Mouse (Mus musculus): ENCODE measurements around the gene Lyz2.
"Not testable (repeated sequence)": the region's sequence is repeated elsewhere in the genome, so short reads cannot be mapped to it uniquely, and the experiment has no call there.

Lyz2 gene

DNA sequence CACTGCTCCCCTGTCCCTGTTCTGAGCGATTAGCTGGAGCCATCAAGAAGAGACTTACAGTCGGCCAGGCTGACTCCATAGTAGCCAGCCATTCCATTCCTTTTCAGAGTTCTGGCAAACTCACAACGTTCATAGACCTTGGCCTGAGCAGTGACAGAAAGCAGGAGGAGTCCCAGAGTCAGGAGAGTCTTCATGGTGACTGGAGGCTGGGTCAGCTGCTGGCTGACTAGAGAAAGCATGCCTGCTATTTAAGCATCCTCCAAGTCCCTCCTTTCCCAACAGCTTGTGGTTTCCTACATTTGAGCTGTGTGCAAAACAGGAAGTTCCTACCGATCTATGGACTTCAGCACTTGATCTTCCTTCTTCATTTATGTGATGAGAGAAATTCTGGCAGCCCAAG is at the start of gene Lyz2:
Gene Lyz2, minus strand, starts transcription at position 273 of the 400 bp plus-strand sequence.
- DNase-seq: no peak

DNA sequence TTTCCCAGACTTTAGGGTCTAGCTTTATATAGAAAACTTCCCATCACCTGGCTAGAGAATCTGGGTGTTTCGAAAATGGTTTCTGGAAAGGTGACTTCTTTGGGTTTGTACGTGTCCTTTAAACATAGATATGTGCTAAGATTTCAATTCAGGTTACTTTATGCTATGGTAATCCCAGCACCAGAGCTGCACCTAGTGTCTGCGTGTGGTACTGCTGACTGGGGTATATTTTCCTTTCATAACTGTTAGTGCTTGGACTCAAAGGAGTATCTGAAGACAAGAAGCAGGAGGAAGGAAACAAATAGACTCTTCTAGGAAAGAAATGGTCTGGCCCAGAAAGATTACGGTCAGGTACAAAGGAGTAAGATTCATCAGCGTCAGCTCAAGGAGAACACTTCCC is 48.4 kb upstream of the Lyz2 start:
- no peak for DNase-seq

DNA sequence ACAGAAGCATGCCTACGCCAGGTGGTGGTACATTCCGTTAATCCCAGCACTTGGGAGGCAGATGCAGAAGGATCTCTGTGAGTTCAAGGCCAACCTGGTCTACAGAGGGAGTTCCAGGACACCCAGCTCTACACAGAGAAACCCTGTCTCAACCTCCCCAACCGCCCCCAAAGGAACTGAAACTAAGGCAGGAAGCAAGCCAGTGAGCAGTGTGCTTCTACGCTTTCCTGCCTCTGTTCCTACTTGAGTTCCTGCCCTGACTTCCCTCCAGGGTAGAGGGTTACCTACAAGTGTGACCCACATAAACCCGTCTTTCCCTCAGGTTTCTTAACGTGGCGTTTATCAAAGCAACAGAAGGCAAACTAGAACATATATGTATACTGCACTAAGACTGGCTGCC is 41.7 kb upstream of the Lyz2 start:
- DNase-seq: no peak

DNA sequence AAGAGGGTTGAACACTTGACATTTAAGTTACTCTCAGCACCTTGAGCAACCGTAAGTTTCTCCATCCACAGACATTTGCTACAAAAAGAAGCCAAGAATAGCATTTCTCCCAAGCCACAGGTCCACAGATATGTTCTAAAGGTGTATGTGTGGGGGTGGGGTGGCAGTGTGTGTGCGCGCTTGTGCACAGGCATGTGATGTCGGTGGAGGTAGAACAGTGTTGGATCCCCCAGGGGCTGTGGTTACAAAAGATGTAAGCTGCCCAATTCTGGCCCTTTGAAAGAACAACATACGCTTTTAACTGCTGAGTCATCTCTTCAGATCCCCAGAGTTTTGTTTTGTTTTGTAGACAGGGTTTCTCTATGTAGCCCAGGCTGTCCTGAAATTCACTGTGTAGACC is 40.5 kb upstream of the Lyz2 start:
- DNase-seq: no peak

DNA sequence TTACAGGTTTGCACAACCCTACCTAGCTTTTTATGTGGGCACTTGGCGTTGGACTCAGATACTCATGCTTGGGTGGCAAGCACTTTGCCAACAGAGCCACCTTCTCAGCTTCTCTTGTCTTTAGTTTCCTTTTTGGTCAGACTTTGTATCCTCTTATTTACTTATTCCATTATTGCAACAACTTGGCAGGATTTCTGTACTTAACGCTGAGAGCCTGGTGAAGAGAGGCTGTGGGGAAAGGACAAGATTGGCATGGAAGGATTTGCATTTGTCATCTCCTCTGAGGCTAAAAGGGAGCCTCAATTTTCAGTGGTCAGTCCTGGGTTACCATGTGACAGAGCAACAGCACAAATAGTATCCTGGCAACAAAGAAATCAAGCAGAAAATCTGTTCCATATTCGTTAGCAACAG is 38.5 kb upstream of the Lyz2 start:
- no peak for DNase-seq

DNA sequence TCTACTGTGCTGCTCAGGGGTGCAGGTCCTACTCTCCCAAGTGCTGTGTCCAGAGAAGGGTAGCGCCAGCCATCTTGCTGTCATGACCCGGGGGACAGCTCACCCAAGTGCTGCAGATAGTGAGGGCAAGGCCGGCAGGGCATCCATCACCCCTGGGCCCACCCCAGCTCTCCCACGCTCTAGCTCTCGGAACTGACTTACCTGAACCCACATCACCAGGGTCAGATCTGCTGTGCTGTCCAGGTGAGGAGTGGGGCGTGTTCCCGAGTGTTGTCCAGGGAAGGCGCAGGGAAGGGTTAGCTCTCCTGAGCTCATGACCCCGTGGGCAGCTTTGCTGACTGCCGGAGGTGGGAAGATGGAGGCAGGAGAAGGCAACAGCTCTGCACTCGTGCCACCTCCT is 34.3 kb upstream of the Lyz2 start:
- DNase-seq: no peak

DNA sequence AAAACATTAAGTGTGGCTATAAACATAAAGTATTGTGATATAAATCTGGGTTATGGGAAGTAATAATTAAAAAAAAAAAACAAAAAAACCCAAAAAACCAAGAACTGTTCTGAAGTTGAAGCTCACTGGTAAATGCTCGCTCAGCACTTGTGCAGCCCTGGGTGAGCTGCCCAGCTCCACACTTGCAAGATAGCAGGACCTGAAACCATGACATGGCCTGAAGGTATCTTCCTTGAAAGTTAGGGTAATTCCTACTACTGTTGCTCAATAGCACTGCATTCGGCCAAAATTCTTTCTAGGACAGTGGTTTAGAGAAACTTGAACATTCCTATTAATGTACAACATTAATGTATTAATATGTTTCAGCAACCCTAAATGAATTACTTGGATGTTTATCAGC is 31.0 kb upstream of the Lyz2 start:
- no peak for DNase-seq

DNA sequence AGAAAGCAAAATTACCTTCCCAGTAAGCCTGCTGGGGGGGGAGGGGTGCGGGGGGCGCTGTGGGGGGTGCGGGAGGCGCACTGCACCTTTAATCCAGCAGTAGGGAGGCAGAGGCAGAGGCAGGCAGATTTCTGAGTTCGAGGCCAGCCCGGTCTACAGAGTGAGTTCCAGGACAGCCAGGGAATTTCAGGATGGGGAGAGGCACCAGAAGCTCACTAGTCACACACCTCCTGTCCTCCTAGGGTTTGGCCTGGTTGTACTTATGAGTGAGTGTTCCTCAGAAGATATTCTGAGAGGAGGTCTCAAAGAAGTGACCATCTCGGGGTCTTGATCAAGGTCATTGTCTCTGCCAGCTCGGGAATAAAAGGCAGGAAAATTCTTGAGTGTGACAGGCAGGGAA is 30.0 kb upstream of the Lyz2 start:
- no peak for DNase-seq

DNA sequence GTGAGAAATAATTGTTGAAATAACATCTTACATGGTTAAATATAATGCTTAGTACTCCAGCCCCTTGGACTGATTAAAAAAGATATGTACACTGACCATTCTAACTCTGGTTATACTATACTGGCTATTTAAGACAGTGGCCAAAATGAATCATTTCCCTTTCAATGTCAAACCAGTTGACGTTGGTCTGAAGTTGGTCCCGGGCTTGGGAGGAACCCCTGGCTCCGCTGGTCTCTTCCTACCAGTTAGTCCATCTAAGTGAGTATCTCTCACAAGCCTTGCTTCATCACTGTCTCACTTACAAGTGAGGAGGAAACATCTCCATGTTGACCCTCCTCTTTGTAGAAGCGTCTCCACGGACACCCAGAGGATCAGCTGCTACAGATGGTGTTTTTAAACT is 22.2 kb upstream of the Lyz2 start:
- DNase-seq: no peak

DNA sequence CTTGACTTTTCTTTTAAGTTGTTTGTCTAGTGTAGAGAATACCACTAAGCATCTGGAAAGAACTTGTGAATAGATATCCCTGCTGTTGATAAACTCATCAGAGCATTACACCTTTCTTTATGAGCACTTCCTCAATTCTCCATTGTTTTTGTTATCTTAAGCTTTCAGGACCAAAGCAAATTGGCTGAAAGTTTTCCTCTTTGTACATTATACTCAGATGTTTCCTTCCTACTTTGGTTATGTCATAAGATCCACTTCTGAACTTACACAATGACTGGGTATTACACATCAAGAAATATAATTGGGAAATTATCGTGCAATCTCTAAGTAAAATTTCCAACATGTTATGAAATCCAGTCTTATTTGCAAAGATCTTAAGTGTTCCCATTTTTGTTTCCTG is 19.6 kb upstream of the Lyz2 start:
- DNase-seq: no peak

DNA sequence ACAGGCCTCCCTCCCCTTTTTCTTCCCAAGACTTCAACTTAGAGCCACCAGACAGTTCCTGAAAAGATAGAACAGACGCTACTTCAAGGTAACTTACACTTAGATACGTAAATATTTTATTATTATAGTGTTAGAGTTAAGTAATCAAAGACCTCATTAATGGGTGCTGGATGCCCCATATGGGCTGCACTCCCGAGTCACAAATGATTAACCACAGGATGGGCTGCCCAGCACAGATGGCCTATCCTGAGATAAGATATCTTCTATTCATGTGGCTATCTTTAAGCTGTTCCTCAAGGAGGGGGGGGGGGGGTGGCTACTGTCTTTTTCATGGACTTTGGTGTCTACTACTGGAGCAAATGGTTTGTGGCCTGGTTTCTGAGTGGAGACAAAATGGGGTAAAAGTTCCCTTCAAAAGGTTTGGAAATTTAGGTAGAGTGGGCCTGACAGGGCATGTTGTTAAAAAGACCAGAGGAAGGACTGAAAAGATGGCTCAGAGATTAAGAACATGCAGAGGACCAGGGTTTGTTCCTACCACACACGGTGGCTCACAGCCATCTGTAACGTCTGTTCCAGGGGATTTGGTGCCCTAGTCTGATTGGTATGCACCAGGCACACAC is 17.9 kb upstream of the Lyz2 start:
- no peak for DNase-seq

DNA sequence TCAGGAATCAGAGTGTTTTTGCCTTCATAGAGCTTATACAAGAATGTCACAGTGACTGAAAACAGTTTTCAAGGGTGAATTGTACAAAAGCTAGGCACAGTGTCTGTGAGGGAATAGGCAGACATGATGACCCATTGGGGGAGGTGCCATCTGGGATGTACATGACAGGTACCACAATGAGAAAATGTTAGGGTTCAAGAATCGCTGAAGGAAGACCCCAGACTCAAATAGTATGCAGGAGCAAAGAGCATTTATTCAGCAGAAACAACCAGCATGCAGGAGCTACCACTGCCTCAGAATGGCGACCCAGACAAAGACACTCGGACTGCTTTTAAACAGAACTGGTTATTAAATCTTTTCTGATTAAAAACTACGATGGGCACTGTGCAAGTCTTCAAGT is 17.0 kb upstream of the Lyz2 start:
- DNase-seq: no peak

DNA sequence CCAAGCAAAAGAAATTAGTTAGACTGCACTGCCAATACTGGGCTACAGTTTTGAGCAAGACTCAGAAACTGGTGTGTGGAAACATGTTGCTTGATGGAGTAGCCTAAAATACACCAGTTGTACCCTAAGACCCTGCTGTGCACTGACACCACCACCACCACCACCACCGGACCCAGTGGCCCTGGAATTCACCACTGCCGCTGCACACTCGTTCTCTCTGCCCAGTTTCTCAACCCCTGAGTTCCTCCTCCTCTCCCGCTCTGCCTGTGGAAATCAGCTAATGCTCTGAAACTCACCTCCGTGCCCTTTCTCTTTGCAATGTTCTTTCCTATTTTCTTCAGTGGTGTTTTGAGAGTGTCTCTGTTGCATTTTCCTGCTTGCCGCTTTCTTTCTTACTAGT is 16.2 kb upstream of the Lyz2 start:
- DNase-seq: no peak

DNA sequence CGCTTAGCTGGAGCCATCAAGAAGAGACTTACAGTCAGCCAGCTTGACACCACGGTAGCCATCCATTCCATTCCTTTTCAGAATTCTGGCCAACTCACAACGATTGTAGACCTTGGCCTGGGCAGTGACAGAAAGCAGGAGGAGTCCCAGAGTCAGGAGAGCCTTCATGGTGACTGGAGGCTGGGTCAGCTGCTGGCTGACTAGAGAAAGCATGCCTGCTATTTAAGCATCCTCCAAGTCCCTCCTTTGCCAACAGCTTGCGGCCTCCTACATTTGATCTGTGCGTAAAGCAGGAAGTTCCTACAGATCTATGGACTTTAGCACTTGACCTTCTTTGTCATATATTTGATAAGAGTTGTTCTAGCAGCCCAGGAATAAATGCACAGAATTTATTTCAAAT is 10.6 kb upstream of the Lyz2 start, which contains the start of gene Lyz1:
Gene Lyz1, minus strand, starts transcription at position 198 of the 400 bp plus-strand sequence.
- DNase-seq: no peak

DNA sequence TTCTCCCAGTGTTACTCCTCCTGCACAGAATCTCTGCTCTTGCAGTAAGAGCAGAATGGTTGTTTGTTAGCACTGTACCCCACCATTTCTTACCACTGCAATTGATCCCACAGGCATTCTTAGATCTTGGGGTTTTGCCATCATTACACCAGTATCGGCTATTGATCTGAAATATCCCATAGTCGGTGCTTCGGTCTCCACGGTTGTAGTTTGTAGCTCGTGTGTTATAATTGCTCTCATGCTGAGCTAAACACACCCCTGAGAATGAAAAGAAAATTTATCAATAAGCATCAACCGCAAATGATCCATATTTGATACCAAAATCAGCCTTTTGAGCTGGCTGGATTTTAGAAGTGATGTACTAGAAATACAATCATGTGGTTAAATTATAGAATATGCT is 8.8 kb upstream of the Lyz2 start:
- DNase-seq: not testable (repeated sequence)

DNA sequence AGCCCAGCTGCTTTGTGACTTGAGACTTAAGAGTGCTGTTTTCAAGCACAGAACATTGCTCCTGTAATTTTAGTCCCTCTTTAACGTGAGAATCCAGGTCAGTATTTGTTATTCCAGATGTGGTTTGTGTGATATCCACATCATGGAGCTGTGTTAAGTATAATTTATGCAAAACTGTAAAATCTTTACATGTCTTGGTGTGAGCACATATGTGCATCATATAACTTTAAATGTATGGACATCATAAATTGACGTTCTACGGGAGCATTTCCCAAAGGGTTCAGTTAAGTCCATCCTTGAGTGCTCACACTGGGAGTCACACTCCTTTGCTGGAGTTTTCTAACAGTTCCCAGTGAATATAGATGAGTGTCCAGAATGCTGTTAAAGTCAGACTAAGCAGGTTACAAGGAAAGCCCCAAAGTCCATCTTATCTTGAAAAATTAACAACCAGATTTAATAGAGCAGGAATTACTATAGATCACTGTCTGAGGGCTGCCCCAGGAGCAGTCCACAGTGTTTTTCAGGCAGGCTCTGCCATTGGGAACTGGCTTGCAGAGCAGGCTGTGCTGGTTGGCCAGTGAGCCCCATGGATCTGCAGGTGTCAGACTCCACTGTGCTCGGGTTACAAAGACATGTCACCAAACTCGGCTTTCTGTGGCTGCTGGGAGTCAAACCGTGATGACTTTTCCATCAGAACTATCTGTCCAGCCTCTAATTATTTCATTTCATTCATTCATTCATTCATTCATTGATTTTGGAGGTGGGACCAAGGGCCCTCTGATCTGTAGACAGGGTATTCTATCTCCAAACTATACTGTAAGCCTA is 8.1 kb upstream of the Lyz2 start:
- DNase-seq: no peak

DNA sequence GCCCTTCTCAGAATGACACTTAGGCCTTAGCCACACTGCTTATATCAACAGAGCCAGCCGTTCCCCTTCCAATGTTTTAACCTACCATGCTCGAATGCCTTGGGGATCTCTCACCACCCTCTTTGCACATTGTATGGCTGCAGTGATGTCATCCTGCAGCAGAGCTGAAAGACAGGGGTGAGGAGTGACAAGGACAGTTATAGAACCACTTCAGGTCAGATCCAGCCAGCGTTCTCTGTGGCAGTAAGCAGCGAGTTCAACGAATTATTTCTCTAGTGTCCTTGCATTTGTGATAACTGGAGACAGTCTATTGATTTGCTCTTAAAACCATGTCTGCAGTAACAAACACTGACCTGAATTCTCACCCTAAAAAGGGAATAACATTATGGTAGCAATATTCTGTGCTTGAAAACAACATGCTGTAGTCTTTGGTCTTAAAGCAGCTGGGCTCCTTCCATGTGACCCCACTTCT is 6.9 kb upstream of the Lyz2 start:
- not testable (repeated sequence) for DNase-seq

DNA sequence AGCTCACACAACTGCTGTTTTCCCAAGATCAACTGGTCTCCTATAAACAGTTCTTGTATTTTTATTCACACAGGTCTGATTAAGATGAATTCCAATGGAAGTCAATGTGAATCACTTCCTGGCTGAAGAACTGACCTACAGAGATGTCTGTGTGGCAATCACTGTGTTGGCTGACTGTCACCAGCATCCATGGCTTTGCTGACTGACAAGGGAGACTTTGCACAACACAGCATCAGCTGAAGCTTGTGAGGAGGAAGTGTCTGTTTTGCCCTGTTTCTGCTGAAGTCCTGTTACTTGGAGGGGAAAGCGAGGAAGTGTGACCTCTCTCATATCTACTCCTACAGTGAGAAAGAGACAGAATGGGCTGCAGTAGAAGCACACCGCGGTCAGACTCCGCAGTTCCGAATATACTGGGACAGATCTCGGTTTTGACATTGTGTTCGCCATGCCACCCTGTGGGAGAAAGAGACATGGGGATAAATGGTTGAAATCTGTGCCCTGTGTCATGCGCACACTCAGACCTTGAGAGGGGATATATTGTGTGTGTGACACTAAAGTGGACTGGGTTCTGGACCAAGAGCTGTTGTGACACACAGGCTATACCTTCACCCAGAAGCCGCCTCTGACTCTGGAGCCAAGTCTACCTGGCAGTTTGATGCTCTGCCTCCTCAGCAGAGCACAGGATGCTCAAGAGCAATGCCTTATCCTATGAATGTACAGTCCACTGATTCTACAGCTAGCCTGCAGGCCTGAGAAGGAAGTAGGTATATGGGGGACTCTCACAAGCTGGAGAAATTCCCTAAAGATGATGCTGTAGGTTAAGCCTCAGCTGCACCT is 6.3 kb upstream of the Lyz2 start:
- no peak for DNase-seq

DNA sequence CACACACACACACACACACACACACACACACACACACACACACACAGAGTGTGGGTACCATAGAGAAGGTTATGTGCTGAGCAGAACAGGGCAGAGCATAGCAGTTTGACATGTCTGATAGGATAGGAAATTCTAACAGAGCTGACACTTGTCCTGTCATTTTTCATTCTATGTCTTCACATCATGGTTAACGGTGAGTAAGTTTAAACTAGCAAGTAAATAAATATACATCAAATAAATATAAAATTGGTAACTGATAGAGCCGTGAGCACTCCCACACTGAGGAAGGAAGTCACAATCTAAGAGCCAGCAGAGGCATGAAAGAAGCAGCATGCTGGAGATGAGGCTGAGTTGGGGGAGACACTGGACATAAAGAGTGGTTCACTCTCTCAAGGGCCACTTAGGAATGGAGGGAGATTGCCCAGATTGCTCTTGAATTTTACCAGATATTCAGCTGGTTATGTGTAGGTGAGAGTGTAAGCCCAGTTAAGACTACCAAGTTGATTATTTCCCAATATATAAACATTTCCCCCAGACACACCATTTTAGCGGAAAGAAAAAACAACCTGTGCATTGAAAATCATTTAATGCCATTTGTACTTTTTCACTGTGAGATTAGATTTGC is 5.2 kb upstream of the Lyz2 start:
- DNase-seq: no peak

DNA sequence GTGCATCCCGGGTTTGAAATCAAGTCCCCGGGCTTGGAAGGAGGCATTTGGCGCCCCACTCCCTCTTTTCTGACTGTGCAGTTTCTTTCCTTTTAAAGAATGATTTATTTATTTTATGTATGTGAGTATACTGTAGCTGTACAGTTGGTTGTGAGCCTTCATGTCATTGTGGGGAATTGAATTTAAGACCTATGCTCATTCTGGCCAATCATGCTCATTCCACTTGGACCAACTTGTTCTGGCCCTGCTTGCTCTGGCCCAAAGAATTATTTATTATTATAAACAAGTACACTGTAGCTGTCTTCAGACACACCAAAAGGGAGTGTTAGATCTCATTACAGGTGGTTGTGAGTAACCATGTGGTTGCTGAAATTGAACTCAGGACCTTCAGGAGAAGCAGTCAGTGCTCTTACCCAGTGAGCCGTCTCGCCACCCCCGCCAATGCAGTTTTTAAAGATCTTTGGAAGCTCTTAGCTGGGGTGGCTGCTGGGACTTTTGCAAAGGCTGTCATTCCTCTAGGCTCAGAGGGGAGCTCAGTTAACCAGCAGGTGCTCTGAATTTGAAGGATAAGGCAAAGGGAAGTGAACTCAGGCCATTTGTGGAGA is 4.3 kb upstream of the Lyz2 start:
- DNase-seq: no peak

DNA sequence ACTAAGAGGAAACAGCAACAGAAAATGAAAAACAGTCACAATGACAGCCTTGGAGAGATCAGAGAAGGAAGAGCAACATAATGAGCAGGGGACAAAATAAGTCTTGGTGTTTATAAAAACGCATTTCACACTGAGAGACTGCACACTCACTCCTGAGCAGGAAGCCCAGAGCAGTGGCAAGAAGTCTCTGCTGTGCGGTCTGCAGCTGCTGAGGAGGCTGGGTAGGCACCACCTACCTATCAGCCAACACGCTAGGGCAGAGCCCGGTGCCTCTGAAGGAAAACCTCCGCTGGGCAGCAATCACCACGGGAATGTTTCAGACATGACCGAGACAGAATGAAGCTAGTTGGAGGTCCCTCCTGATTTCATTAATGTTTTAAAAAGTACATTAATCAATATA is 3.5 kb upstream of the Lyz2 start:
- DNase-seq: not testable (repeated sequence)
